Mouse (Mus musculus) liver, postnatal 0 days (tissue): Measurements from ENCODE around the gene Ppm1l.

Experiments used
- CTCF ChIP-seq: sonication (generic); IDR thresholded peaks from 2 replicates; pipeline ENCODE4 v1.5.1; 2016; ENCODE audit warnings: antibody characterized with exemption, low read depth
- EP300 ChIP-seq: IDR thresholded peaks from 2 replicates; pipeline ENCODE4 v1.6.1; 2016; ENCODE audit warnings: antibody characterized with exemption, low read depth, mild to moderate bottlenecking

GRCm38 (mm10) chr3:69393991-69394390, 77.3 kb downstream of the Ppm1l start:
- no peak for TF ChIP-seq CTCF
- no peak for TF ChIP-seq EP300
